Mouse (Mus musculus): ENCODE data around the gene Pla2g5. TPM values are rescaled to one million over a fixed set of nuclear protein-coding genes. Genes with fewer than 3 reads are reported as not detected.

Pla2g5 gene
- polyA plus RNA-seq, 1 experiment = not detected

DNA sequence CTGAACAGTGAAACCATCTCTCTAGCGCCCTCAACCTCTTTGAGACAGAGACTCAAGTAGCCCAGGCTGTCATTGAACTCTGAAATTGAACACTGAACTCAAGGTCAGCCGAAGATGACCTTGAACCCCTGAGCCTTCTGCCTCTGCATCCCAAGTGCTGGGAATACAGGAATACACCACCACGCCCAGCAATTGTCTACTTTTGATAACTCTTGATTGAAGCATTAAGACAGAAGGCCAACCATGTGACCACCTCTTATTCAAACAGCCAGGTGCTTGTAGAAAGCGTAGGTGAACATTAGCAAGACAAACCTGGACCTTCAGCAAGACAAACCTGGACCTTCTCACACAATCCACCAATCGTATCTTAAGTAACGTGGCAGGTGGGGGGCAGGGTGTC lies 68.9 kb downstream of the Pla2g5 start:
- Histone ChIP-seq H3K36me3 (ENCODE audit: control insufficient read depth) (no peaks in the 10 kb centered on the region), H3K9me3 (ENCODE audit: control insufficient read depth, low read length) (no peaks in the 10 kb centered on the region), H3K4me3 (replicated peaks) (no peak overlapping the region), H3K4me1 (ENCODE audit: control insufficient read depth) (no peaks in the 10 kb centered on the region), H3K27me3 (ENCODE audit: control insufficient read depth) (no peaks in the 10 kb centered on the region)
- TF ChIP-seq GATA1 (IDR thresholded peaks at IDR 0.05; ENCODE audit: low read length) (no peak), TAL1 (IDR thresholded peaks at IDR 0.05; ENCODE audit: low read length) (no peak)

GRCm38 (mm10) chr4:138793276-138793675 lies 70.0 kb downstream of the Pla2g5 start:
- no peaks in the 10 kb centered on the region for H3K36me3 ChIP-seq (ENCODE audit: control insufficient read depth)
- H3K4me1 ChIP-seq (ENCODE audit: control insufficient read depth) = no peaks in the 10 kb centered on the region
- no peak overlapping the region for H3K4me3 ChIP-seq (replicated peaks)
- no peak for TF ChIP-seq GATA1 (IDR thresholded peaks at IDR 0.05; ENCODE audit: low read length)
- TF ChIP-seq TAL1 (IDR thresholded peaks at IDR 0.05; ENCODE audit: low read length) = no peak
- H3K9me3 ChIP-seq (ENCODE audit: control insufficient read depth, low read length) = no peaks in the 10 kb centered on the region
- H3K27me3 ChIP-seq (ENCODE audit: control insufficient read depth) = no peaks in the 10 kb centered on the region

GRCm38 (mm10) chr4:138792599-138792998 lies 70.7 kb downstream of the Pla2g5 start:
- TF ChIP-seq TAL1 (IDR thresholded peaks at IDR 0.05; ENCODE audit: low read length) (no peak), GATA1 (IDR thresholded peaks at IDR 0.05; ENCODE audit: low read length) (no peak)
- Histone ChIP-seq H3K36me3 (ENCODE audit: control insufficient read depth) (no peaks in the 10 kb centered on the region), H3K4me3 (replicated peaks) (no peak overlapping the region), H3K4me1 (ENCODE audit: control insufficient read depth) (no peaks in the 10 kb centered on the region), H3K9me3 (ENCODE audit: control insufficient read depth, low read length) (no peaks in the 10 kb centered on the region), H3K27me3 (ENCODE audit: control insufficient read depth) (no peaks in the 10 kb centered on the region)

GRCm38 (mm10) chr4:138791452-138791851 lies 71.8 kb downstream of the Pla2g5 start:
- TF ChIP-seq GATA1 (IDR thresholded peaks at IDR 0.05; ENCODE audit: low read length) (no peak), TAL1 (IDR thresholded peaks at IDR 0.05; ENCODE audit: low read length) (no peak)
- Histone ChIP-seq H3K4me3 (replicated peaks) (no peak overlapping the region), H3K27me3 (ENCODE audit: control insufficient read depth) (no peaks in the 10 kb centered on the region), H3K4me1 (ENCODE audit: control insufficient read depth) (no peaks in the 10 kb centered on the region), H3K9me3 (ENCODE audit: control insufficient read depth, low read length) (no peaks in the 10 kb centered on the region), H3K36me3 (ENCODE audit: control insufficient read depth) (no peaks in the 10 kb centered on the region)

- no peaks in the 10 kb centered on the region for H3K27me3 ChIP-seq (ENCODE audit: control insufficient read depth)
- no peaks in the 10 kb centered on the region for H3K9me3 ChIP-seq (ENCODE audit: control insufficient read depth, low read length)
- no peak for TF ChIP-seq TAL1 (IDR thresholded peaks at IDR 0.05; ENCODE audit: low read length)
- TF ChIP-seq GATA1 (IDR thresholded peaks at IDR 0.05; ENCODE audit: low read length) = no peak
- H3K4me1 ChIP-seq (ENCODE audit: control insufficient read depth) = no peaks in the 10 kb centered on the region
- no peaks in the 10 kb centered on the region for H3K36me3 ChIP-seq (ENCODE audit: control insufficient read depth)
- H3K4me3 ChIP-seq (replicated peaks) = no peak overlapping the region
These were observed 74.9 kb downstream of the Pla2g5 start for GRCm38 (mm10) chr4:138788381-138788780.

DNA sequence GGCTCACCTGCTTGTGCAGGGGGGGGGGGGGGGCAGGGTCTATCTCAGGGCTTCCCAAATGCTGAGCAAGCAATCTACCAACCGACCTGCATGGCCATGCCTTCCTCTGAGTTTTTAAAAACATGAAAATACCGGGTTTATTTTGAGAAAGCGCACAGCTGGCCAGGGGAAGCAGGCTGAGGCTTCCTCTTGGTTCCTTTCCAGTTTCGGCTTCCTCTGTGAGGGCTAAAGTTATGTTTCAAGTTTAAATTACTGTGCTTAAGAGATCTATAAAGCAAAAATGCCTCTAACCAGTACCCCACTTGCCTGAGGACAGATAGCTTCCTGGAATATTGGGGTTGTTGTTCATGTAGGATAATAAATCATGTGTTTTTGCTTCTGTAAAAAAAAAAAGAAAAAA lies 77.1 kb downstream of the Pla2g5 start:
- Histone ChIP-seq H3K4me1 (ENCODE audit: control insufficient read depth) (no peaks in the 10 kb centered on the region), H3K27me3 (ENCODE audit: control insufficient read depth) (no peaks in the 10 kb centered on the region), H3K36me3 (ENCODE audit: control insufficient read depth) (no peaks in the 10 kb centered on the region), H3K4me3 (replicated peaks) (no peak overlapping the region), H3K9me3 (ENCODE audit: control insufficient read depth, low read length) (no peaks in the 10 kb centered on the region)
- TF ChIP-seq GATA1 (IDR thresholded peaks at IDR 0.05; ENCODE audit: low read length) = no peak
- no peak for TF ChIP-seq TAL1 (IDR thresholded peaks at IDR 0.05; ENCODE audit: low read length)

DNA sequence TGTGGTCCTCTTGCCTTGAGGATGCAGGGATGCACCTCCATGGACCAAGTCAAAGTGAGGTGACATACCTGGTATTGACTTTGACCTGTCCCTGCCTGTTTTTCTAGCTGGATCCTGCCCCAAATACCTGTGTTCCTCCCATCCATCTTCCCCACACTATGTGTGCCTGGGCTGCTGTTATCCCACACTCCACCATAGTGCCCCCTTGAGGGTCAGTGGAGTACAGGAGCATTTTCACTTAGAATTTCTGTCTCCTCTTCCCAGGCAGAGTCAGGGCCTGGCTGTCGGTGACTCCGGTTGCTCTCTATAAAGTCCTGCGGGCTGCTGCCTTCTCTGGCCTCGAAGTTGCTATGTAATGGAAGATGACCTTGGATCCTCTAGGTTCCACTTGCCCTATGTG lies 77.6 kb downstream of the Pla2g5 start:
- TF ChIP-seq TAL1 (IDR thresholded peaks at IDR 0.05; ENCODE audit: low read length) (no peak), GATA1 (IDR thresholded peaks at IDR 0.05; ENCODE audit: low read length) (no peak)
- H3K27me3 ChIP-seq (ENCODE audit: control insufficient read depth) = no peaks in the 10 kb centered on the region
- H3K9me3 ChIP-seq (ENCODE audit: control insufficient read depth, low read length) = no peaks in the 10 kb centered on the region
- H3K36me3 ChIP-seq (ENCODE audit: control insufficient read depth) = no peaks in the 10 kb centered on the region
- H3K4me1 ChIP-seq (ENCODE audit: control insufficient read depth) = no peaks in the 10 kb centered on the region
- H3K4me3 ChIP-seq (replicated peaks) = no peak overlapping the region

GRCm38 (mm10) chr4:138782098-138782497 lies 81.2 kb downstream of the Pla2g5 start:
- TF ChIP-seq TAL1 (IDR thresholded peaks at IDR 0.05; ENCODE audit: low read length) = no peak
- no peak for TF ChIP-seq GATA1 (IDR thresholded peaks at IDR 0.05; ENCODE audit: low read length)
- Histone ChIP-seq H3K4me1 (ENCODE audit: control insufficient read depth) (no peaks in the 10 kb centered on the region), H3K9me3 (ENCODE audit: control insufficient read depth, low read length) (no peaks in the 10 kb centered on the region), H3K4me3 (replicated peaks) (no peak overlapping the region), H3K27me3 (ENCODE audit: control insufficient read depth) (no peaks in the 10 kb centered on the region), H3K36me3 (ENCODE audit: control insufficient read depth) (no peaks in the 10 kb centered on the region)

DNA sequence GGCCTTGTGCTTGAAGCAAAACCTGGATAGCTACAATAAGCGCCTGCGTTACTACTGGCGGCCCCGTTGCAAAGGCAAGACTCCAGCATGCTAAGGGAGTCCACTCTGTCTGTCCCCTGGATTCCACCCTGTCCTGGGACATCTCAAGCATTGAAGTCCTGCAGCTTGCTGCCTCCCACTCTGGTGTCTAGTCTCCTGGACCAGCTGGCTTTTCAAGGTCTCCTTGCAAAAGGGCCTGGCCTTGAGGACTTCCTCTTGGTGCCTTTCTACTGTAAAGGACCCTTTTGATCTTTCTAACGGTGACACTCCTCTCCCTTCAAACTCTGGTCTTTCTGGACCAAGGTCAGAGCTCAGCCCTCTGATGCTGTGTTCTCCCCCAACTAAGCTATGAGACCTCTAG lies 83.0 kb downstream of the Pla2g5 start:
- Histone ChIP-seq H3K9me3 (ENCODE audit: control insufficient read depth, low read length) (no peaks in the 10 kb centered on the region), H3K27me3 (ENCODE audit: control insufficient read depth) (no peaks in the 10 kb centered on the region), H3K4me1 (ENCODE audit: control insufficient read depth) (no peaks in the 10 kb centered on the region), H3K4me3 (replicated peaks) (no peak overlapping the region), H3K36me3 (ENCODE audit: control insufficient read depth) (no peaks in the 10 kb centered on the region)
- TF ChIP-seq GATA1 (IDR thresholded peaks at IDR 0.05; ENCODE audit: low read length) = no peak
- no peak for TF ChIP-seq TAL1 (IDR thresholded peaks at IDR 0.05; ENCODE audit: low read length)
